Mouse (Mus musculus): ENCODE measurements around the gene Lypd3.
"Not testable (repeated sequence)": the region's sequence is repeated elsewhere in the genome, so short reads cannot be mapped to it uniquely, and the experiment has no call there.

The Lypd3 gene

GRCm38 (mm10) chr7:24612308-24612910, 23.9 kb upstream of the Lypd3 start:
- no peak for DNase-seq (ENCODE audit: low spot score in 2 of 2)

GRCm38 (mm10) chr7:24614816-24615215, 21.5 kb upstream of the Lypd3 start:
- no peak for DNase-seq (ENCODE audit: low spot score in 2 of 2)

GRCm38 (mm10) chr7:24617763-24618162, 18.6 kb upstream of the Lypd3 start:
- no peak for DNase-seq (ENCODE audit: low spot score in 2 of 2)

- DNase-seq (ENCODE audit: low spot score in 2 of 2) = not testable (repeated sequence)
These were observed 18.0 kb upstream of the Lypd3 start for GRCm38 (mm10) chr7:24618374-24618773.

- no peak for DNase-seq (ENCODE audit: low spot score in 2 of 2)
These were observed 16.5 kb upstream of the Lypd3 start for GRCm38 (mm10) chr7:24619671-24620397.

- DNase-seq (ENCODE audit: low spot score in 2 of 2) = no peak
These were observed 15.2 kb upstream of the Lypd3 start for GRCm38 (mm10) chr7:24621193-24621592.

- no peak for DNase-seq (ENCODE audit: low spot score in 2 of 2)
These were observed 13.4 kb upstream of the Lypd3 start for GRCm38 (mm10) chr7:24622967-24623366.

GRCm38 (mm10) chr7:24628685-24629610, 7.4 kb upstream of the Lypd3 start:
- peak; percentile 57 to 86 for DNase-seq (ENCODE audit: low spot score in 2 of 2)

GRCm38 (mm10) chr7:24629672-24630071, 6.7 kb upstream of the Lypd3 start:
- DNase-seq (ENCODE audit: low spot score in 2 of 2) = no peak

GRCm38 (mm10) chr7:24630116-24630880, 6.1 kb upstream of the Lypd3 start:
- no peak for DNase-seq (ENCODE audit: low spot score in 2 of 2)

GRCm38 (mm10) chr7:24637046-24637445, 696 bp downstream of the Lypd3 start:
- DNase-seq (ENCODE audit: low spot score in 2 of 2) = no peak

GRCm38 (mm10) chr7:24638026-24638856, 1.9 kb downstream of the Lypd3 start:
- peak in 1 of 2 experiments; percentile 34 for DNase-seq (ENCODE audit: low spot score in 2 of 2)

GRCm38 (mm10) chr7:24640450-24640849, 4.1 kb downstream of the Lypd3 start:
- DNase-seq (ENCODE audit: low spot score in 2 of 2) = no peak

GRCm38 (mm10) chr7:24642491-24642890, 6.1 kb downstream of the Lypd3 start:
- DNase-seq (ENCODE audit: low spot score in 2 of 2) = peak; percentile 39 to 79

- no peak for DNase-seq (ENCODE audit: low spot score in 2 of 2)
These were observed 8.1 kb downstream of the Lypd3 start for GRCm38 (mm10) chr7:24644492-24644891.

GRCm38 (mm10) chr7:24644996-24645395, 8.6 kb downstream of the Lypd3 start:
- no peak for DNase-seq (ENCODE audit: low spot score in 2 of 2)

- DNase-seq (ENCODE audit: low spot score in 2 of 2) = no peak
These were observed 10.1 kb downstream of the Lypd3 start for GRCm38 (mm10) chr7:24646486-24646885.

- peak; percentile 34 to 73 for DNase-seq (ENCODE audit: low spot score in 2 of 2)
These were observed 17.3 kb downstream of the Lypd3 start for GRCm38 (mm10) chr7:24653681-24654080.

- no peak for DNase-seq (ENCODE audit: low spot score in 2 of 2)
These were observed 23.5 kb downstream of the Lypd3 start for GRCm38 (mm10) chr7:24659737-24660357.

All from spleen, postnatal 10 days (tissue).